Mouse (Mus musculus) R1 (cell line): ENCODE measurements around the gene Sh3pxd2a.

Source experiments
- DNase-seq: peaks from one replicate; pipeline ENCODE4 v3.0.0-alpha.2; 2018; ENCODE audit warnings: low read depth, low spot score

Sh3pxd2a gene

GRCm38 (mm10) chr19:47279372-47279771 is 184.8 kb downstream of the Sh3pxd2a start:
- DNase-seq, result no peak

GRCm38 (mm10) chr19:47276730-47277129 is 187.5 kb downstream of the Sh3pxd2a start:
- DNase-seq, result no peak

GRCm38 (mm10) chr19:47270520-47270919 is 193.7 kb downstream of the Sh3pxd2a start:
- DNase-seq, result no peak

- peak; percentile 59 for DNase-seq
These were observed 194.5 kb downstream of the Sh3pxd2a start for GRCm38 (mm10) chr19:47269729-47270128.

GRCm38 (mm10) chr19:47267066-47267465 is 197.1 kb downstream of the Sh3pxd2a start:
- no peak for DNase-seq

- DNase-seq, result no peak
These were observed 198.0 kb downstream of the Sh3pxd2a start for GRCm38 (mm10) chr19:47266070-47266801.

GRCm38 (mm10) chr19:47264322-47265092 is 199.7 kb downstream of the Sh3pxd2a start:
- DNase-seq, result peak; percentile 77

- DNase-seq, result no peak
These were observed 200.6 kb downstream of the Sh3pxd2a start for GRCm38 (mm10) chr19:47263621-47264020.

GRCm38 (mm10) chr19:47261196-47261595 is 203.0 kb downstream of the Sh3pxd2a start:
- DNase-seq, result no peak

- peak; percentile 77 for DNase-seq
These were observed 204.6 kb downstream of the Sh3pxd2a start for GRCm38 (mm10) chr19:47259581-47259980.

GRCm38 (mm10) chr19:47255919-47256318 is 208.3 kb downstream of the Sh3pxd2a start:
- no peak for DNase-seq

GRCm38 (mm10) chr19:47255036-47255435 is 209.2 kb downstream of the Sh3pxd2a start:
- no peak for DNase-seq

GRCm38 (mm10) chr19:47253053-47253628 is 211.1 kb downstream of the Sh3pxd2a start:
- peak; percentile 70 for DNase-seq

- DNase-seq, result no peak
These were observed 213.3 kb downstream of the Sh3pxd2a start for GRCm38 (mm10) chr19:47250931-47251330.

- no peak for DNase-seq
These were observed 215.2 kb downstream of the Sh3pxd2a start for GRCm38 (mm10) chr19:47248906-47249568.

- peak; percentile 67 for DNase-seq
These were observed 215.9 kb downstream of the Sh3pxd2a start for GRCm38 (mm10) chr19:47248296-47248695.

- no peak for DNase-seq
These were observed 216.4 kb downstream of the Sh3pxd2a start for GRCm38 (mm10) chr19:47247791-47248190.

- no peak for DNase-seq
These were observed 218.7 kb downstream of the Sh3pxd2a start for GRCm38 (mm10) chr19:47245512-47245911.

- no peak for DNase-seq
These were observed 222.0 kb downstream of the Sh3pxd2a start for GRCm38 (mm10) chr19:47242227-47242626.

- DNase-seq, result peak; percentile 84
These were observed 223.2 kb downstream of the Sh3pxd2a start for GRCm38 (mm10) chr19:47240957-47241356.

- DNase-seq, result peak; percentile 94
These were observed 224.1 kb downstream of the Sh3pxd2a start for GRCm38 (mm10) chr19:47240076-47240475.

GRCm38 (mm10) chr19:47233087-47233486 is 231.1 kb downstream of the Sh3pxd2a start:
- DNase-seq, result no peak
